Mouse (Mus musculus): Measurements from ENCODE around the gene Prkg1.

DNA sequence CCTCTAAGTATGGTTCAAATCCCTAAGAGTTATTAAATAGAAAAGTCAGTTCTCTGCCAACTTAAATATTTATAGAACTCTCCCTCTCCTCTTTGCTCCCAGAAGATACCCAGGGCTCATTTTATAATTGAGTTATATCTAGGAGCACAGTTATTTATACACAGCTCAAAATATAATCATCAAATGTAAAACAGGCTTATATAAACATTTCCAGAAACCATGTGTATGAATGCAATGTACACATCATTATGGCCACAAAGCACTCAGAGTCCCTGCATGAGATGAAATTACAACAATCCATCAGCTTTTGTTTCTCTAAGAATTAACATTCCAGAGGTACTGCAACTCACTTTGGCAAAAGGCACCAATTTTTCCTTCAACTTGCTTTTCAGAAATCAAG lies 504.3 kb downstream of the Prkg1 start:
- TF ChIP-seq POLR2A (IDR thresholded peaks at IDR 0.05; ENCODE audit: extremely low read depth, insufficient read depth, low read length) (no peak), CTCF (IDR thresholded peaks at IDR 0.05; ENCODE audit: low read depth, low read length) (no peak)
